Mouse (Mus musculus) thymus, postnatal 0 days (tissue): ENCODE measurements around the gene Usp49. TPM values are rescaled to one million over a fixed set of nuclear protein-coding genes. Genes with fewer than 3 reads are reported as not detected.

Experiments used
- DNase-seq: peaks from one replicate; pipeline ENCODE4 v3.0.0-alpha.2; 2015; ENCODE audit warnings: low spot score
- polyA plus RNA-seq: library from polyadenylated mRNA; unstranded; fragments of >200 nt; fragmentation: Nextera tagmentation; extraction: Ambion mirVana; gene quantifications from 2 replicates; pipeline ENCODE4 v1.2.1, GENCODE M21; 2015

Gene Usp49
- polyA plus RNA-seq, 1 experiment from 2014 or later: 4.6 TPM

- DNase-seq: no peak
Measured at GRCm38 (mm10) chr17:47693671-47694441, 63.4 kb downstream of the Usp49 start.

DNA sequence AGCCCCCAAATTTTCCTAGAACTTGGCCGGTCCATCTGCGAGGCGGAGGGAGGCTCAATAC is 63.8 kb downstream of the Usp49 start, which contains the start of gene Gm21981:
Gm21981 (minus strand) TSS at position 14 of the 61 bp plus-strand sequence.
- DNase-seq: no peak

DNA sequence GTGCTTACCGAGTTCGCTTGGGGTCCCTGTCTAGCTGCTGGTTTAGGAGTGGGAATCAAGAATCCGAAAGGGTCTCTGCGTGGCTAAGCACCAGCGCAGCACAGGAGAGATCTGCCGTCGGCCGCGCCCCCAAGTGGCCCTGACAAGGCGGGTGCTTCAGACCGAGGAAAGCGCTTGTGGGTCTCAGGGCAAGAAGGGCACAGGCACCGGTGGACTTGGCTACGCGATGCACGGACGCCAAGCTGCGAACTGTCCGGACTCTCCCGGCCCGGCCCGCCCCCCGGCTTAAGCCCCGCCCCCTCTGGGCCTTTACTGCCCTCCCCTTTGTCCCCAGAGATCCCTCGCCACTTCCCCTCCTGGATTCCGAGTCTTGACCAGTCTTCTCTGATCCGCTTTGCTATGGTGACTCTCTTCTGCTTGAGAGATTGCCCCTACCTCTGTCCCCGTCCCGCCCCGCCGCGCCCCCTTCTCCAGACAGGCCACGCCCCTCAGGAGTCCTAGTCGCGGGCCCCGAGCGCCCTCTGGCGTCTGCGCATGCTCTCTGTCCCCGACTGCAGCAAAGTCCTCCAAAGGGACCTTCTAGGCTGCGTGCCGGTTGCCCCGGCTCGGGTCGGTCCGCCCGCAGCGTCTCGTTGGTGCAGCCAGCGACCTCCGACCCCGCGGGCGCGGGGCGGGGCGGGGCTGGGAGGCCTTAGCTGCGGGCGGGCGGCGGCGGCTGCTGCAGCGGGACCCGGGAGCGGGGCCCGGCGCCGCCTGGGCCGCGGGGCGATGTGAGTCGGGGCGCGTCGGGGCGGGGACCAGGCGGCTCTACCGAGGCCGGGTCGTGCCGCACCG is 64.2 kb downstream of the Usp49 start, which contains the start of gene Prickle4:
Prickle4 (minus strand) TSS at position 234 of the 834 bp plus-strand sequence.
- peak; percentile 95 for DNase-seq

DNA sequence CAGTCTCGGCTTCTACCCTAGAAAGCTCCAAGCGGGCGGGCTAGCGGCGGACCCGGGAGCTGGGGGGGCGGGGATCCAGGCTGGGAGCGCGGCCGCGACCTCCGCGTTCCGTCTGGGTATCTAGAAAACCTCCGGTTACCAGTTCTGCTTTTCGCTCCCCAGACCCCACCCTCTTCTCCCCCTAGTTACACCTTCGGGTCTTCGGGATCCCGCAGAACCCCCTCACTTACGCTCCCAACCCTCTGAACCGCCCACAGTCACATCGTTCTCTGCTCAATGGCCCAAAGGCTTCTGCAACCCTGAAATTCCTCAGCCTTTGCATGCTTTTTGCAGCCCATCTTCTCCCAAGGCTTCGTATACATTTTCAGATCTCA is 64.8 kb downstream of the Usp49 start:
- DNase-seq: no peak

GRCm38 (mm10) chr17:47698156-47698555 is 67.7 kb downstream of the Usp49 start:
- DNase-seq: no peak

- DNase-seq: no peak
Measured at GRCm38 (mm10) chr17:47699055-47699454, 68.6 kb downstream of the Usp49 start.

- DNase-seq: no peak
Measured at GRCm38 (mm10) chr17:47701793-47702192, 71.3 kb downstream of the Usp49 start.

GRCm38 (mm10) chr17:47702548-47703345 is 72.3 kb downstream of the Usp49 start:
- DNase-seq: no peak

DNA sequence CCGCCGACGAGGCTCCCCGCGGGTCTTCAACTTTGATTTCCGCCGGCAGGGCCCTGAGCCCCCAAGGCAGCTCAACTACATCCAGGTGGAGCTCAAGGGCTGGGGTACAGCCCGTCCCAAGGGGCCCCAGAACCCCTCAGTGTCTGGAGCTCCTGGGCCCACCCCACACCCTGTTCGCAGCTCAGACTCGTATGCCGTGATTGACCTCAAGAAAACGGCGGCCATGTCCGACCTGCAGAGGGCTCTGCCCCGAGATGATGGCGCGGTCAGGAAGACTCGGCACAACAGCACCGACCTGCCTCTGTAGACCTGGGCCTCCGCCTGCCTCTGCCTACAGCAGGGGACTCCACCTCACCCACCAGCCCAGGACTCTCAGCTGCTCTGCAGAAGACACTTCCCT is 73.1 kb downstream of the Usp49 start:
- no peak for DNase-seq

DNA sequence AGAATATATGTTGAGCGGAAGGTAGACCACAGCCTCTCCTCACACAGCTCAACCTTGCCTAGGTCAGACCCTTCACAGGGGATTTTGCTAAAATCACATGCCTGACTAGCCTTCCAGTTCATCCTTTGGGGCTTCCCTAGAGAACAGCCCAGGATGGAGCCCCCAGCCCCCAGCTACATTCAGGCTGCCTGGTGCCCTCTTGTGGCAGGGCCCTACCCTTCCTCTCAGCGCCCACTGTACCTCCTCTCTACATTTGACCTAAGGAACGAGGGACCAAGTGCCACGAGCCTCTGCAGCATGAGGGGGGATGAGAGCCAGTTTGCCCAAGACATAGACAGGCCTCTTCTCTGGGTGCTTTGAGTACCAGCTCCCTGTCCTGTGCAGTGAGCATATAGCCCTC is 74.2 kb downstream of the Usp49 start:
- DNase-seq: no peak

DNA sequence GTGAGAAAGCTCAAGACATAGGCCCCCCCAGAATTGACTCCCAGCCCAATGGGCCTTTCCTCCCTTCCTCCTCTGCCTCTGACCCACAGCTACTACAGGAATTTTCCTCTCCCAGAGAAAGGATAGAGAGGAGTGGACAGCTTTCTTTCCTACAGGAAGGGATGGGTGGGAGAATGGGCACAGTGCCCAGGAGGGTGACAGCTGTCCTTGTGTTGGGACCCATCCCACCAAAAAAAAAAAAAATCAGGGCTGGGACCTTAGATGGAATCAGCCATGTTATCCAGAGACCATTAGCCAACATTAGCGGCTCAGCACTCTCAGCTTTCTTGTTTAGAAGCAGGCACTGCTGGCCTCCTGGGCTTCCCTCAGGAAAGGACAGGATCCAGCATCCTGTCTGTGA is 75.7 kb downstream of the Usp49 start:
- no peak for DNase-seq

DNA sequence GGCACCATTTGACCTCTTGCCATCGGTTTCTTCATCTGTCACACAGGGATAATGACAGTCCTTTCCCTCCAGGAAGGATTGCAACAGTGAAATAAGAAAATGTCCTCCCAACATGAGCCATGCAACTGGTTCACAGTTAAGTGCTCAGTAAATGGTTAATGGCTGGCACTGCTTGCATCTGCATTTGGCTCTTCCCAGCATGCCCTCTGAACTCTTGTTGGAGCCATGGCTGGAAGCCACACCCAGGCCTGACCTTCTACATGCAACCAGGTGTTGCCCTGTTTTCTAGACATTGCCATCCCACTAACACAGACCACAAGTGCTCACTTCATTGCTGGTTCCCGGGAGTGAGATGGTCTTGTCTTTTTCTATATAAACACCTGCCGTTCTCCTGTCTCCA is 77.5 kb downstream of the Usp49 start:
- no peak for DNase-seq

- DNase-seq: no peak
Measured at GRCm38 (mm10) chr17:47708972-47709371, 78.5 kb downstream of the Usp49 start.

- no peak for DNase-seq
Measured at GRCm38 (mm10) chr17:47710036-47710435, 79.5 kb downstream of the Usp49 start.

- no peak for DNase-seq
Measured at GRCm38 (mm10) chr17:47711883-47712282, 81.4 kb downstream of the Usp49 start.

- DNase-seq: no peak
Measured at GRCm38 (mm10) chr17:47712889-47713571, 82.5 kb downstream of the Usp49 start.

DNA sequence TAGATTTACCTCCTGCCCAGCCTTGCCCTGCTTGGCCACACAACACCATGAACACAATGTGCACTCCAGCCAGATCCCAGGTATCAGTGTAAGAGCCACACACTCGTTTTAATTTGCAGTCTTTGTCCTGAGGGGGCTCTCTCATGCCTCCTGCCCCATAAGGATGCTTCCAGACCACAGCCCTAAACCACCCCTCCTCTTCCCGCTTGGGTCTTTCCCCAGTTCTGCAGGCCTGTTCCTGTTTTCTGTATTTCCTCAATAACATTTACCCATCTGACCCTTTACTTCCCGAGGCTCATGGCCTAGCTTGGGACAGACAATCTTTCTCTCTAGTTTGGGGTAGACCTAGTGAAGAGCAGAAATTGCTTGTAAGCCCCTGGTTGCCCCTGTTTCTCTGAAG is 84.5 kb downstream of the Usp49 start:
- no peak for DNase-seq

GRCm38 (mm10) chr17:47721183-47721582 is 90.7 kb downstream of the Usp49 start:
- no peak for DNase-seq

DNA sequence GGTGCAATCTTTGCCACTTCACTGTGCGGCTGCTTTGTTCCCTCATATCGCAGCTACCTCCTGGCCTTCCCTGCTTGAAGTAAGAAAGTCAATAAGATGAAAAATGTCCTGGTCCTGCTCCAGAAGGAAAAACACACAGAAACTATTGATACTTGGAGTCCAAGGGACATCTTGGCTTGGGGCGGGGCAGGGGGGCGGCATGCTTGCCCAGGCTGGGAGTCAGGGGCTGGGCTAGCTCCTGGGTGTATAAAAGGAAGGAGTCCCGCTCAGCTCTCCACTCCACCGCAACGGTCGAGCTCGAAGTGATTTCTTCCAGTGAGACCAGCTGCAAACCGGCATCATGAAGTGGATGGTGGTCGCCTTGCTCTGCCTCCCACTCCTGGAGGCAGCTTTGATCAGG is 96.1 kb downstream of the Usp49 start, which contains the start of gene Pgc:
Pgc (plus strand) TSS at position 277 of the 400 bp plus-strand sequence.
- no peak for DNase-seq

- no peak for DNase-seq
Measured at GRCm38 (mm10) chr17:47730633-47731575, 100.4 kb downstream of the Usp49 start.
